Mouse (Mus musculus): ENCODE data around the gene Gpm6a.

GRCm38 (mm10) chr8:54922160-54922855 is 32.3 kb upstream of the Gpm6a start:
- no peak for TF ChIP-seq POLR2A (IDR thresholded peaks at IDR 0.05; ENCODE audit: low read depth, low read length)
- no peak for TF ChIP-seq CTCF (IDR thresholded peaks at IDR 0.05; ENCODE audit: borderline replicate concordance, insufficient read depth, low read length)

All from embryonic fibroblast, embryonic 13.5 days (primary cell).